Mouse (Mus musculus): ENCODE results near the gene Srsf10. TPM values are rescaled to one million over a fixed set of nuclear protein-coding genes. Genes with fewer than 3 reads are reported as not detected.

Gene Srsf10
- polyA plus RNA-seq, 1 experiment, result 68.0 TPM

- peak; percentile 84 to 92 for DNase-seq (ENCODE audit: low read depth in 1 of 2, low spot score in 2 of 2)
- 24% methylated on average over 5 of the region's 5 CpGs for WGBS
- Histone ChIP-seq H3K4me1 (ENCODE audit: control insufficient read depth, insufficient read depth, insufficient read length) (peaks cover 39% of the 10 kb centered on the region), H3K36me3 (ENCODE audit: control insufficient read depth, insufficient read depth, low read length) (no peaks in the 10 kb centered on the region; the same call in 1 of the 2 replicates), H3K27ac (ENCODE audit: insufficient read depth, low read length) (peak overlapping the region; percentile 89), H3K27me3 (ENCODE audit: control insufficient read depth, insufficient read depth, low read length) (no peaks in the 10 kb centered on the region), H3K4me3 (ENCODE audit: extremely low read depth, insufficient read depth, insufficient read length) (no peak overlapping the region)
- peak; percentile 5; the same call in 1 of the 2 replicates for TF ChIP-seq POLR2A (IDR thresholded peaks at IDR 0.05; ENCODE audit: low read depth, low read length)
- no peak for TF ChIP-seq CTCF (IDR thresholded peaks at IDR 0.05; ENCODE audit: extremely low read depth, insufficient read depth, insufficient read length, insufficient replicate concordance)
Measured at GRCm38 (mm10) chr4:135900008-135900407, 44.5 kb downstream of the Srsf10 start.

DNA sequence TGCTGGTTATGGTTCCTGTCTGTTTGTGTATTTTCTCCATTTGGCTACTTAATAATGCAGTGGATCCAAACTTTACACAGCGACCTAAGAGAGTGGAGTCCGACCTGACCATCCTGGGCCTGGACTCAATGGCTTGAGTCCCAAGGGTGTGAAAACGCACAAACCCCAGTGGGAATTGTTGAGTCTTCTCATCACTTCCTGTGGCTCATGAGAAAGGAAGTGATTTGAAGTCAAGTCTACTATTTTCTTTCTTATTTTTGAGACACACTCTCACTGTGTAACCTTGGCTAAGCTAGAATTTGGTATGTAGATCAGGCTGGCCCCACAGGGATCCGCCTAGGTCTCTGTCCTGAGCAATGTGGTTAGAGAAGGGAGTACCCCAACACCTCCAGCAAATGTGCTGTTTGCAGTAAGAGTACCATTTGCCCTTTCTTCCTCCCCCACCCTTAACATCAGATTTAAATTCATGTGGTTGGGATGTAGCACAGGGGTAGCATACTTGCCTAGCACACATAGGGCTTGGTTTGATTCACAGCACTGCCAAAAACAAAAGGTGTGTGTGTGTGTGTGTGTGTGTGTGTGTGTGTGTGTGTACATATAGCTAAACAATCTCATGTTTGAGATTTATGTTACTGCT, 47.2 kb downstream of the Srsf10 start:
- WGBS, result 43% methylated on average over 4 of the region's 4 CpGs
- Histone ChIP-seq H3K27me3 (ENCODE audit: control insufficient read depth, insufficient read depth, low read length) (no peaks in the 10 kb centered on the region), H3K4me3 (ENCODE audit: extremely low read depth, insufficient read depth, insufficient read length) (no peak overlapping the region), H3K36me3 (ENCODE audit: control insufficient read depth, insufficient read depth, low read length) (peaks cover 8% of the 10 kb centered on the region), H3K4me1 (ENCODE audit: control insufficient read depth, insufficient read depth, insufficient read length) (peaks cover 37% of the 10 kb centered on the region), H3K27ac (ENCODE audit: insufficient read depth, low read length) (peak overlapping the region; percentile 62)
- peak in 1 of 2 experiments; percentile 57 for DNase-seq (ENCODE audit: low read depth in 1 of 2, low spot score in 2 of 2)
- TF ChIP-seq POLR2A (IDR thresholded peaks at IDR 0.05; ENCODE audit: low read depth, low read length), result no peak
- TF ChIP-seq CTCF (IDR thresholded peaks at IDR 0.05; ENCODE audit: extremely low read depth, insufficient read depth, insufficient read length, insufficient replicate concordance), result no peak

- Histone ChIP-seq H3K27me3 (ENCODE audit: control insufficient read depth, insufficient read depth, low read length) (no peaks in the 10 kb centered on the region), H3K36me3 (ENCODE audit: control insufficient read depth, insufficient read depth, low read length) (peaks cover 14% of the 10 kb centered on the region), H3K27ac (ENCODE audit: insufficient read depth, low read length) (peak overlapping the region; percentile 55), H3K4me3 (ENCODE audit: extremely low read depth, insufficient read depth, insufficient read length) (no peak overlapping the region), H3K4me1 (ENCODE audit: control insufficient read depth, insufficient read depth, insufficient read length) (peaks cover 35% of the 10 kb centered on the region; the same call in 1 of the 2 replicates)
- no peak for DNase-seq (ENCODE audit: low read depth in 1 of 2, low spot score in 2 of 2)
- TF ChIP-seq CTCF (IDR thresholded peaks at IDR 0.05; ENCODE audit: extremely low read depth, insufficient read depth, insufficient read length, insufficient replicate concordance), result no peak
- no peak for TF ChIP-seq POLR2A (IDR thresholded peaks at IDR 0.05; ENCODE audit: low read depth, low read length)
- WGBS, result 46% methylated on average over 1 of the region's 1 CpGs
Measured at GRCm38 (mm10) chr4:135904810-135905209, 49.3 kb downstream of the Srsf10 start.

DNA sequence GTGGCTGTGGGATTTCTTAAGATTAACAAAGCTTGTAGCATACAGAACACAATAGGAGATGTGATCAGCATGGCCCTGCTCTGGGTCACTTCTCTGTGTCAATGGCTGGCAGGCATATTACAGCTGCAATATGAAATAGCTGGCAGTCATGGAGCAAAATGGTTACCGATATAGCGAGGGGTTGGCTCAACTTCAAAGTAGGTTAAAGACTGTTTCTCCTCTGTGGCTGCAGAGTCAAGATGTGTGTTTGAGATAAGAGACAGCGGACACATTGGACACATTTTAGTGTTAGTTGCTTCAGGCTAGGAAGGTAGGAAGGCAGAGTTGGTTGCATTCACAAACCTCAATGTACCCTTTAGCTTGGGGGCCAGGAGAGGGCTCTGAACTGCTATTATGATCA, 51.1 kb downstream of the Srsf10 start:
- Histone ChIP-seq H3K4me3 (ENCODE audit: extremely low read depth, insufficient read depth, insufficient read length) (no peak overlapping the region), H3K4me1 (ENCODE audit: control insufficient read depth, insufficient read depth, insufficient read length) (peaks cover 41% of the 10 kb centered on the region; the same call in 1 of the 2 replicates), H3K27ac (ENCODE audit: insufficient read depth, low read length) (no peak overlapping the region), H3K27me3 (ENCODE audit: control insufficient read depth, insufficient read depth, low read length) (no peaks in the 10 kb centered on the region), H3K36me3 (ENCODE audit: control insufficient read depth, insufficient read depth, low read length) (peaks cover 14% of the 10 kb centered on the region)
- 42% methylated on average over 3 of the region's 3 CpGs for WGBS
- TF ChIP-seq CTCF (IDR thresholded peaks at IDR 0.05; ENCODE audit: extremely low read depth, insufficient read depth, insufficient read length, insufficient replicate concordance) (no peak), POLR2A (IDR thresholded peaks at IDR 0.05; ENCODE audit: low read depth, low read length) (no peak)
- DNase-seq (ENCODE audit: low read depth in 1 of 2, low spot score in 2 of 2), result no peak

DNA sequence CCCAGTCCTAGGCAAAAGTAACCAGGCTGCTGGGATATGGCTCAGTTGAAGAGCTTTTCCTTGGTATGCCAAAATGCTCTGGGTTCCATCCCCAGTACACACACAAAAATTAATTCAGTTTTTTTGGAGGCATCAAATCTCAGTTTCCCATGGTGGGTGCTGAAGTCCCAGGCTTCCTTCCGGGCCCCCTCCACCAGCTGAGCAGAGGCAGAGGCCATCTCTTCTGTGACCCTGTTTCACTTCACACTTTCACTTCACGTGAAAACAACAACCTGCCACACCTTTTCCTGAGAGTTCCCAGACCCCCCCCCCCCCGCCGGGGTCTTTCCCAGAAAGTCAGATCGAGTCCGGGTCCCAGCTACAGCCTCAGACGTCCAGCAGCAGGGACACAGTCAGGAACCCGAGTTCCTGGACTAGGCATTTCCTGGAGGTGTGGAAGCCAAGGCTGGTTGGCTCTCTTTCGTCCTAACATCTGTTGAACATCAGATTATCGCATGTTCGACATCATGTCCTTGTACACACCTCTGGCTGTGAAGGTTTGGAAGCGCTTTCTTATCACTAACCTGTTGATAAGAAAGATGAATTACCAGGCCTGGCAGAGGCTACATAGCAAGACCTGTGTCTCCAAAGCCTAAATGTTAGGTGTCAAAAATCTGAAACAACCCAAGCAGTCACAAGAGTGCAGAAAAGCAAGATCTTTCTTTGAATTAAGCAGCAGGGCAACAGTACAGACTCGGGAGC, 53.9 kb downstream of the Srsf10 start:
- H3K27me3 ChIP-seq (ENCODE audit: control insufficient read depth, insufficient read depth, low read length), result no peaks in the 10 kb centered on the region
- peak overlapping the region; percentile 81 for H3K27ac ChIP-seq (ENCODE audit: insufficient read depth, low read length)
- peaks cover 14% of the 10 kb centered on the region for H3K36me3 ChIP-seq (ENCODE audit: control insufficient read depth, insufficient read depth, low read length)
- peaks cover 26% of the 10 kb centered on the region; the same call in 1 of the 2 replicates for H3K4me1 ChIP-seq (ENCODE audit: control insufficient read depth, insufficient read depth, insufficient read length)
- peak in 1 of 2 experiments; percentile 45 for DNase-seq (ENCODE audit: low read depth in 1 of 2, low spot score in 2 of 2)
- WGBS, result 49% methylated on average over 13 of the region's 13 CpGs
- TF ChIP-seq POLR2A (IDR thresholded peaks at IDR 0.05; ENCODE audit: low read depth, low read length) (no peak), CTCF (IDR thresholded peaks at IDR 0.05; ENCODE audit: extremely low read depth, insufficient read depth, insufficient read length, insufficient replicate concordance) (no peak)
- H3K4me3 ChIP-seq (ENCODE audit: extremely low read depth, insufficient read depth, insufficient read length), result no peak overlapping the region

DNA sequence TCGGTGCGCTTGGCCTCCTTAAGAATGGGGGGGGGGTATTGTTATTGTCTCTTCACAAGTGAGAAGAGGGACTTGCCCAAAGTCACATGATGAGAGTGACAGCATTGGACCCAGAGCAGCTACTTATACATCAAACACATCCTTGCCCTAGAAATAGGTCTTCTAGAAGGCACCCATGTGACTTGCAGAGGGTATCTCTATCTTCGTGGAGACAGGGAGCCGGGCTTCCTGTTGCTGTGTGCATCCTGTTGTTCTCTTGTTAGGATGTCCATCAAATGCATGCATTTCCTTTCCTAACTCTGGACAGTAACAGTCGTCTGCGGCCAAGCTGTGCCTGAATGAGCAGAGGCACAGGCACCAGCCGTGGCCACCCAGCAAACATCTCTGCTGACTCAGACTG, 56.0 kb downstream of the Srsf10 start:
- H3K27ac ChIP-seq (ENCODE audit: insufficient read depth, low read length), result peak overlapping the region; percentile 78
- peak overlapping the region; percentile 35; the same call in 1 of the 2 replicates for H3K4me3 ChIP-seq (ENCODE audit: extremely low read depth, insufficient read depth, insufficient read length)
- H3K4me1 ChIP-seq (ENCODE audit: control insufficient read depth, insufficient read depth, insufficient read length), result peaks cover 18% of the 10 kb centered on the region; the same call in 1 of the 2 replicates
- no peaks in the 10 kb centered on the region for H3K27me3 ChIP-seq (ENCODE audit: control insufficient read depth, insufficient read depth, low read length)
- peaks cover 11% of the 10 kb centered on the region for H3K36me3 ChIP-seq (ENCODE audit: control insufficient read depth, insufficient read depth, low read length)
- DNase-seq (ENCODE audit: low read depth in 1 of 2, low spot score in 2 of 2), result peak; percentile 46 to 77
- 23% methylated on average over 7 of the region's 7 CpGs for WGBS
- no peak for TF ChIP-seq POLR2A (IDR thresholded peaks at IDR 0.05; ENCODE audit: low read depth, low read length)
- no peak for TF ChIP-seq CTCF (IDR thresholded peaks at IDR 0.05; ENCODE audit: extremely low read depth, insufficient read depth, insufficient read length, insufficient replicate concordance)
